Mouse (Mus musculus) heart, embryonic 14.5 days (tissue): ENCODE data around the gene Adora1. TPM values are rescaled to one million over a fixed set of nuclear protein-coding genes. Genes with fewer than 3 reads are reported as not detected.

Experiments
- ATAC-seq: fragments of 200-750 bp; cut with Nextera tagmentation; 2 replicates; pipeline ENCODE4 v1.8.0; 2017; ENCODE audit warnings: low read depth, moderate TSS enrichment; ENCODE audit not compliant: insufficient number of reproducible peaks, insufficient read depth, low FRiP score
- H3K27ac ChIP-seq, 2 experiments: fragments of 200-500 bp in 1 of 2; fragments of 300-500 bp in 1 of 2; sonication (generic) in 1 of 2; replicated peaks in 1 of 2; 2 replicates each; pipeline ENCODE4 v1.5.1; 2012 to 2014; ENCODE audit warnings: low read depth in 2 of 2, low read length in 2 of 2, control low read depth in 1 of 2, mild to moderate bottlenecking in 1 of 2, mixed read lengths in 1 of 2; ENCODE audit not compliant: control insufficient read depth in 1 of 2, insufficient read depth in 1 of 2
- H3K27me3 ChIP-seq: fragments of 300-500 bp; sonication (generic); 2 replicates; pipeline ENCODE4 v1.6.1; 2014; ENCODE audit warnings: mild to moderate bottlenecking, low read length, control low read depth; ENCODE audit not compliant: control insufficient read depth, insufficient read depth
- H3K36me3 ChIP-seq: fragments of 300-500 bp; sonication (generic); 2 replicates; pipeline ENCODE4 v1.6.1; 2014; ENCODE audit warnings: mild to moderate bottlenecking, control low read depth, low read length, mixed read lengths; ENCODE audit not compliant: control insufficient read depth, insufficient read depth
- H3K4me1 ChIP-seq, 2 experiments: fragments of 200-500 bp in 1 of 2; fragments of 300-500 bp in 1 of 2; sonication (generic) in 1 of 2; 2 replicates each; pipeline ENCODE4 v1.6.1; 2012 to 2014; ENCODE audit warnings: low read length in 2 of 2, control low read depth in 1 of 2, mixed read lengths in 1 of 2; ENCODE audit not compliant: control insufficient read depth in 2 of 2, insufficient read depth in 2 of 2
- H3K4me2 ChIP-seq: fragments of 300-500 bp; sonication (generic); 2 replicates; pipeline ENCODE4 v1.6.1; 2014; ENCODE audit warnings: mild to moderate bottlenecking, low read length
- H3K4me3 ChIP-seq, 2 experiments: fragments of 200-500 bp in 1 of 2; fragments of 300-500 bp in 1 of 2; sonication (generic) in 1 of 2; 2 replicates each; pipeline ENCODE4 v1.5.1; 2012 to 2014; ENCODE audit warnings: low read length in 2 of 2, mild to moderate bottlenecking in 2 of 2, control low read depth in 1 of 2, low read depth in 1 of 2, moderate library complexity in 1 of 2; ENCODE audit not compliant: control insufficient read depth in 1 of 2, insufficient read depth in 1 of 2
- H3K9ac ChIP-seq: fragments of 300-500 bp; sonication (generic); 2 replicates; pipeline ENCODE4 v1.6.1; 2014; ENCODE audit warnings: mild to moderate bottlenecking, low read length
- H3K9me3 ChIP-seq: fragments of 300-500 bp; sonication (generic); 2 replicates; pipeline ENCODE4 v1.6.1; 2016; ENCODE audit warnings: low read length, control low read depth; ENCODE audit not compliant: control insufficient read depth
- WGBS: fragments of 180-500 bp; shearing (Covaris S2); extraction: QIAGEN DNeasy Blood & Tissue Kit; methylation state at CpG from one replicate; pipeline ENCODE4 v1.1.7; 2014; 5-methylcytosine and 5-hydroxymethylcytosine counted together
- polyA plus RNA-seq: library from polyadenylated mRNA; unstranded; fragments of >200 nt; fragmentation: Nextera tagmentation; extraction: Ambion mirVana; gene quantifications from 2 replicates; pipeline ENCODE4 v1.2.1, GENCODE M21; 2014

Adora1 gene
- polyA plus RNA-seq, 1 experiment from 2014 or later: 11.7 TPM

- no peak overlapping the region for H3K27ac ChIP-seq
- no peak overlapping the region for H3K4me2 ChIP-seq
- H3K36me3 ChIP-seq: no peaks in the 10 kb centered on the region
- ATAC-seq: no peak
- H3K9me3 ChIP-seq: peaks cover 6% of the 10 kb centered on the region; the same call in 1 of the 2 replicates
- H3K4me1 ChIP-seq: peaks cover 6 to 7% of the 10 kb centered on the region in 2 experiments; a peak in 3 of 4 replicates
- 55% methylated on average over 8 of the region's 8 CpGs for WGBS
- no peak overlapping the region for H3K9ac ChIP-seq
- no peaks in the 10 kb centered on the region for H3K27me3 ChIP-seq
- no peak overlapping the region for H3K4me3 ChIP-seq
These were observed 85.2 kb downstream of the Adora1 start for GRCm38 (mm10) chr1:134150076-134150475.

Other genes starting within 250 kb of the Adora1 start
- 15.9 and 18.0 TPM in 2 replicates for gene Fmod, start 198.2 kb downstream of the Adora1 start, polyA plus RNA-seq
- gene Btg2, start 156.3 kb downstream of the Adora1 start, polyA plus RNA-seq: 34.7 and 36.9 TPM in 2 replicates
- gene Chit1, start 124.2 kb downstream of the Adora1 start, polyA plus RNA-seq: 0.46 and 0.96 TPM in 2 replicates
- 0.66 and 1.5 TPM in 2 replicates for gene Chil1, start 53.3 kb downstream of the Adora1 start, polyA plus RNA-seq
- 0.12 and 0.27 TPM in 2 replicates for gene Mybph, start 42.0 kb downstream of the Adora1 start, polyA plus RNA-seq
- 0.62 and 0.70 TPM in 2 replicates for gene Myog, start 54.6 kb upstream of the Adora1 start, polyA plus RNA-seq
- gene Ppfia4, start 97.5 kb upstream of the Adora1 start, polyA plus RNA-seq: 10.5 and 11.9 TPM in 2 replicates
- 62.5 and 69.3 TPM in 2 replicates for gene Tmem183a, start 126.5 kb upstream of the Adora1 start, polyA plus RNA-seq
- gene 4933406M09Rik, start 150.5 kb upstream of the Adora1 start, polyA plus RNA-seq: not detected in 2 replicates
- 40.2 and 40.6 TPM in 2 replicates for gene Cyb5r1, start 170.1 kb upstream of the Adora1 start, polyA plus RNA-seq
- gene Adipor1, start 179.9 kb upstream of the Adora1 start, polyA plus RNA-seq: 140 and 146 TPM in 2 replicates
- gene Klhl12, start 220.1 kb upstream of the Adora1 start, polyA plus RNA-seq: 17.4 and 20.8 TPM in 2 replicates